Mouse (Mus musculus) CD4-positive naive resting alpha-beta T cell, adult 57 days (primary cell): ENCODE results near the gene Rala. TPM values are rescaled to one million over a fixed set of nuclear protein-coding genes. Genes with fewer than 3 reads are reported as not detected.

Experiments used
- total RNA-seq: library from RNA; stranded (reverse); gene quantifications from one replicate; pipeline ENCODE4 v1.2.4, GENCODE M21; 2023

Gene Rala
- 33.3 TPM for total RNA-seq

GRCm38 (mm10) chr13:17944078-17944917 lies at the start of gene Rala:
Gene Rala (minus strand): TSS chr13:17944239.

GRCm38 (mm10) chr13:17992697-17993514 lies 48.9 kb upstream of the Rala start, which contains the start of gene Yae1d1:
Gene Yae1d1 (minus strand): TSS chr13:17993349.

Other genes starting within 250 kb of the Rala start
- gene Mplkip, start 249.0 kb downstream of the Rala start, total RNA-seq = 31.7 TPM
- 0.50 TPM for gene Sugct, start 248.7 kb downstream of the Rala start, total RNA-seq
- 142 TPM for gene Cdk13, start 139.1 kb downstream of the Rala start, total RNA-seq
- 12.1 TPM for gene Yae1d1, start 49.1 kb upstream of the Rala start, total RNA-seq